Mouse (Mus musculus) thymus, postnatal 4 days (tissue): ENCODE results near the gene Negr1.

Experiments used
- DNase-seq: peaks from one replicate; pipeline ENCODE4 v3.0.0; 2021

Negr1 gene

DNA sequence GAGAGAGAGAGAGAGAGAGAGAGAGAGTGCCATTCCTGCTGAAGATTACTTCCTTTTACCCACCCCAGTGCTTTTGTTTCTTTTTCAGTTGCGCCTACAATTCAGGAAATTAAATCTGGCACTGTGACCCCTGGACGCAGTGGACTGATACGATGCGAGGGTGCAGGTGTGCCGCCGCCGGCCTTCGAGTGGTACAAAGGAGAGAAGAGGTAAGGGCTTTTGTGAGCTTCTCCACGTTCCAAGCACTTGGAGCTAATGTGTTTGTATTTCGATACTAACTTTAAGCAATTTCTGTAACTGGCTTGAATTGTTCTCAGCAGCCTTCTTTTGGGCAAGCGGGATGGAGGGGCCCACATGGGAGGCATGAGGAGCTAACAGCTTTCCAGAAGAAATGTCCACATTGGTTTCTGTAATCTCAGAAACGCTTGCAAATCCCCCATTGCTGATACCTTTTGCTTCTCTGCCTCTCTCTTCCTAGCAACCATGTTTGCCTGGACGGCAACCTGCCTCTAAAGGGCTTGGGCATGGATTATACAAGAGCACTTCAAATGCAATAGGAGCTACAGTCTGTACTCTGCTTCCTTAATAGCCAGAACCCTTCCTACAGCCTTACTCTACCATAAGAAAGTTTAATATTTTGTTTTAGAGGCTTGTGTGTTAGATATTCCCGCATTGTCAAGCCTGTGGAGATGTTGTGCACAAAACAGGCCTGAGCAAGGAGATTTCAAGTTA is 584.7 kb downstream of the Negr1 start:
- no peak for DNase-seq

DNA sequence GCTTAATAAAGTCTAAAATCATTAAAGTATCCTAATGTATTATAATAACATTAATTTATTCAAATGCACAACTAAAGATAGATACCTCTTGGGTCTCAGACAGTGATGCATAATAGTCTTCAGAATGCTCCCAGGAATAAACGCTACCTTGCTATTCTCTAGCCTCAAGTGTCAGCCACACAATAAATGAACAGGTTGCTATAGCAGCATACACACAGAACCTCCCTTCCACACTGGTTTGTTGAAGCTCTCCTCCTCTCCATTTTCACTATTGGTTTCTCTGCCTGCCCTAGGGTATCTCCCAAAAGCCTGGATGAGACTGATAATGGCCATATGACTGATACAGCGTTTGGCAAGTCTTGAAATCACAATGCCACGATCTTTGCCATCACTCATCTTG is 593.3 kb downstream of the Negr1 start:
- DNase-seq, result no peak

DNA sequence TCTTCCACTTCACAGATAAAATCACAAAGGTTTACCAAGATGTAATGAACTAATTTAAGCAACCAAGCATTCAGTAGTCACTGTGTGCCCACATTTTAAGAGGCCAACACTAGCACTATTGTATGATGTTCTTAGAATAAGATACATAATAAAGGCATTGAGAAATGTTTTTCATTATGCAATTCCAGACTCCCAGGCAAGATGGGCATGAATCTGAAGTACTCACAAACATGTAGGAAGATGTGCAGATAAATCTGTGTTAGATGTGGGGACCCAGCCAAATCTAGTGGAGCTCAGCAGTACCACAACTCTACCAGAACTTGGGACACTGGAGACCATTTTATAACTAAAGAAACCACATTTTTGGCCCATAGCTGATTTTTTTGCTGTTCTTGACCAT is 593.9 kb downstream of the Negr1 start:
- DNase-seq, result no peak

DNA sequence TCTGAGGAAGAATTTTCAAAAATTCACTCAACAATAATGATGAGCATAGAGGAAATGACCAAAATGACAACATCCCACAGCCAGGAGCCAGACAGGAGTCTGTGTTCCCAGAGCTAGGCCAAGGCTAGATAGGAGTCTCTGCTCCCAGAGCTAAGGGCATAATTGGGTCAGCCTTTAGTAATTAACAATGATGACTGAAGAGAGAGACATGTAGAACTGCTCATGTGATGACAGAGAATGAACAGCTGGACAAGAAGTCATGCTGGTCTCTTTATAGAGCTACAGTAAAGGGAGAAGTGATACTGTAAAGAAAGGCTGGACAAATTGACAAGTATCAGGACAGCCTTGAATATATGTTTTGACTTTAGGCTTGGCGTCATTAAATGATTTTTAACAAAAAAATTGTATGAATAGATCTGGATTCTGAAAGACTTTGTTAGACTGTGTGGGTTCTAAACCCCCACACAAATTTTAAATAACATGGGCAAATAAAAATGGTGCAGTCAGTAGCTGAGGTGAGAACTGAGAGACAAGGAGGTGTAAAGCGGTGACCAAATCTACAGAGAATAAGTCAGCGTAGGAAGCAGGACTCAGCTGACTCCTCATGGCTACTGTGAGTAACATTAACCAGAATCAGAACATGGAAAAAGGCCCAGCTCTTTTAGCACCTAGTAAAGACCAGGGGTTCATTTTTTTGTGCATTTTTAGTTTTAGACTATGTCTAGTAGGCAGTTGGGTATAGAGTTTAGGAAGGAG is 603.4 kb downstream of the Negr1 start:
- no peak for DNase-seq

DNA sequence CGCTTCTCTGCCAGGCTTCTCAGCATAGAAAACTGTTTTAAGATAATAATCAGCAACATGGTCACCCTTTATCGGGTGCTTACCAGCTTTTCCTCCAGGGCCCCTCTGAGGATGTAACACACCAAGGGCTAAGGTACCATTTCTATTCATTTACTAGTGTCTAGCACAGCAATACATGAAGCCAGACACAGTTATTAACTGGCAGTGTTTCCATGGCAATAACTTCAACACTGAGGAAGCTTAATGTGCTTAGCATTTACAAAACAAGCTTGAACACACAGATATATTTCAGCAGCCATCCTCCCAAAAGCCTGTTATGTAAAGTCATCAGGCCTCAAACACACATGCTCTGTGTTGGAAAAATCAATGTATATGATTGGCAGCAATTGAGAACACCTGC is 620.4 kb downstream of the Negr1 start:
- DNase-seq, result no peak

DNA sequence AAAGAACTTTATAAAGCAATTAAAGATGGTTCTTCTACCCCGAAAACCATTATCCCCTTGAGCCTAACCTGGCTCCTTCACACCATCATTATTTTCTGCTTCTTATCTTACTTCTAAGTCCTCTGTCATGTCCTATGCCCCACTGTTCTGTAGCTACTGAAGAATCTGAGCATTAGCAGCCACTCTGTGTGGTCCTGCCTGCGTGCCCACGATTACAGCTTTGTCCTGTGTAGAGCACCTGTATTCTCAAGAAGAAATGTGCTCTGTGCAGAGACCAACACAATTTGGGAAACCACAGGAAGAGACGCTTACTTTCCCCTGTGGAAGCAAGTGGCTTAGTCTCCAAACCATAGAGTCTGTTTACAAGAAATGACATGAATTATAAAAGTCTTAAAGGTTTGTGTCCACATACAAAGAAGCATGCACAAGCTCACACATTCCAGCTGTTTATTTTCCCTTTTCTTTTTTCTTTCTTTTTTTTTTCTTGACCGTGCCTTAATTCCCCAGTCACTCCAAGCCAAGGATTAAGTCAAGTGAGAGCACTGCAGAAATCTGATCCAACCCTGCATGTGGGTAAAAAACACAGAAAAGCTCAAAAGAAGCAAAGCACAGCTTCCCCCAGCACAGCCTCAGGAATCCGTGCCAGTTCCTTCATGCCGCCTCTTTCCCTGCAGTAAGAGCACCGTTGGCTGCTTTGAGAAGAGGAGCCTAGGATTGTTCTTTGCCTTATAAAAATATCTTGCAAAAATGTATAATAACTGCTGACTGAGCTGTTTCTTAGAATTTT is 627.5 kb downstream of the Negr1 start:
- no peak for DNase-seq

DNA sequence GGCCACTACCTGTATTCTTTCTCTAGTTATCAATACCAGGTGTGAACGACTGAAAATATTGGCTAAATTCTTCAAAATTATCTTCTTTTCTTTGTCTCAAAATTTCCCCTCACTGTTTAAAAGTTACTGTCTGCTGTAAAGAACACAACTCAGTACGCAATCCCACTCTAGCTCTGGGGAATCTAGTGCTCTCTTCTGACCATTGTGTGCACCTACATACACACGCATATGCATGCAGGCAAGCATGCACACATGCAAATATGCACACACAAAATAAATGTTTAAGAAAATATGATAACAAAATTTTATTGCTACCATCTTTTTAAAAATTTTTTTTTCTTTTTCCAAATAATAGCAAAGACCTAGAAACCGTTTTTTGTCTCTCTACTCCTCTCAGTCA is 628.2 kb downstream of the Negr1 start:
- DNase-seq, result no peak

DNA sequence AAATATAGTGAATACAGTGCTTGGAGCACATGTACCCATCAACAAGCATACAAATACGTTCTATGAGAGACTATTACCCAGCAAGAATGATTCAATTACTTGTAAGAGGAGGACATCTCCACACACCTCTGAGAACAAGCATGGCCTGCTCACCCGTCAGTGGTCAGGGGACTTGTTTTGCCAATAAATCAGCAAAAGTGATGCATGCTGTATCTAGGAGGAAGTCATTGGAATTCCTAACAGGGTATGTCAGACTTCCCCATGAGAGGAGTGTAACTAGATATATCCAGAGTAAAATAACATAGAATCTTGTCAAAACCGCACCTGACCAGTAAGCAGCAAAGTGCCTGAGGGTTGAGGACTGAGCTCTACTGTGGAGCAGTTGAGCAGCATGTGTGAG is 629.0 kb downstream of the Negr1 start:
- DNase-seq, result no peak

DNA sequence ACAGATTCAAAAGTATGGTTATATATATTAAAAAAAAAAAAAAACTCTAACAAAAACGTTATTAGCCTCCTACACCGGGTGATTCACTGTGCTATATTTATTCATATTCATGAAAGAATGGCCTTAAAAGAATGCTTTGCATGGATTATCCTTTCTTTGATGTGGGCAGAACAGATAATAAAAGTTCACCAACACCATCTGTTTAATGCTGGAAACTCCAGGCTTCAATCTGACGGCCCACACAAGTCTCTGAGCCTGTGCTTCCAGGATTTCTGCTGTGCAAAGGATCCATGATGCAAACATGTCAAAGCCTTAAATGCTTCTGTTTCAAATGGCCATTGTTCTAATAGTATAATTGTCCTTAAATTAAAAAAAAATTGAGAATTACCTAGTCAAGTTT is 630.4 kb downstream of the Negr1 start:
- no peak for DNase-seq

DNA sequence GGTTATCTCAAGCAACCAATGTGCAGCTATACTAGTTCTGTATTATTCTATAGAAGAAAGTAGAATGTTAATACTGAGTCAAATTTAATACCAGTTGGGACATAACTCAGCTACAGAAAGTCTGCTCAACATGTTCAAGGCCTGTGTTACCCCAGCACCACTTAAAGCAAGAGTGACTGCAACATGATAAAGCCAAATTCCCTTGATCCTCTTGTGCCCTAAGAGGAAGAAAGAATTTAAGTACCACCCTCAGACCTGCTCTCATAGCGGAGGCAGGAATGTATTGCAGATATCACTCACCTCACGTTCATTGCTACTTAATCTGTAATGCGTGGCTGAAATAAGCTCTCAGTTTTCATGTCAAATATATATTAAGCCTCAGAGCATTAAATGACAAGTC is 631.5 kb downstream of the Negr1 start:
- DNase-seq, result no peak

DNA sequence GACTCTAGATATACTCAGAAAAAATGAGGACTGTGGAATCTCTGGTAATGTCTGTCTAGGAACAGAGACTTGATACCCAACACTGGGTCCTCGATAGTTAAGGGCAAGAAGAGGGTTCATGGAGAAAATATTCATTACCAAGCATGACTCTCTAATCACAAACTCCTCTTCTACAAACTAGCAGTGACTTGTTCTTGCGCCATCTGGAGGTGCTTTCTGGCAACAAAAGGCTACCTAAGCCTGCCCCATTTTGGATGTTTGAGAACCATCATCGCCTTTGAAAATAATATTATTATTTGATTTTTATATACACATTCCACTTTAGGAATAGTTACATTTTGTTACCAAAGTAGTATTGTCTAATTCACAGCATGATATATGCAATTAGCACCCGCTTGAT is 637.1 kb downstream of the Negr1 start:
- no peak for DNase-seq

DNA sequence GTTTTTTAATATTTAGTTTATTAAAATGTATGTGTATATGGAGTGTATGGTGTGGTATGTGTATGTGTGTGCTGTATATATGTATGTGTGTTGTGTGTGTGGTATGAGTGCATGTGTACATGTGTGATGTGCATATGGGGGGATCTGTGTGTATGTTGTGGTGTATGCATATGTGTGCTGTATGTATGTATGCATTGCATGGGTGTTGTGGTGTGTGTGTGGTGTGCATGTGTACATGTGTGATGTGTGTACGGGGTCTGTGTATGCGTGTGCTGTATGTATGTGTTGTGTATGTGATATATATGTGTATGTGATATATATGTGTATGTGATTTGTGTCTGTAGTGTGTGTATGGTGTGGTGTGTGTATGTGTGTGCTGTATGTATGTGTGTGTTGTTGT is 640.1 kb downstream of the Negr1 start:
- DNase-seq, result no peak

DNA sequence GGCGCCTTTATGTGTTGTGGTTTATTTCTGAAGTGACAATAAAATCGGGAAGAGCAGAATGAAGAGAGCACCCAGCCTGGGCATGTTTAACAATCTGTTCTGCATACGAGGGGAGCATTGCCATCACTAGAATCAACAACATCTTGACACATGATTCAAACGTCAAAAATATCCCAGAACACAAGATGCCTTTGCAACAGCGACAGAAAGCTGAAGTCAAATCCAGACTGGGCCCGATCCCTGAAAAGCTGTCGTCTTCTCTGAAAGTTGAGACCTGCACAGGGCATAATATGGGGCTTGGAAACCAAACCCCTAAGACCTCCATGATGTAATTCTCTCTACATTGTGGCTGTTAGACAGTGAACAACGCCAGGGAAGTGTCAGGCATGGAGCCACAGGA is 642.0 kb downstream of the Negr1 start:
- no peak for DNase-seq

DNA sequence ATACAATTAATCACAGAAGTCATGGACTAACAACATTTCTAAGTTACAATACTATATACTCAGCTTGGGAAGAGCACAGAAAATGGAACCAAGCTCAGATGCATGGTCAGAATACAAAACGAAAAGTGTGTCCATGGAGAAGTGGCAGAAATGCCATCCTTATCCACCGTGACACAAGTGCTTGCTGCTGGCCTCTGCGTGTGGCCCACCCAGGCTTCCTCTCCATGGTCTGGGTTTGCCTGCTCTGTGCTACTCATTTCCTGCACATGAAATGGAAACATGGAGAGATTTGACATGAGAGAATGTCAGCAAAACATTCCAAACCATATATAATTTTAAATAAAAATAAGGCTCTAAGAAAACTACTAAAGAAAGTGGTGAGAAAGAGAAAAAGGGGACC is 645.2 kb downstream of the Negr1 start:
- DNase-seq, result no peak

DNA sequence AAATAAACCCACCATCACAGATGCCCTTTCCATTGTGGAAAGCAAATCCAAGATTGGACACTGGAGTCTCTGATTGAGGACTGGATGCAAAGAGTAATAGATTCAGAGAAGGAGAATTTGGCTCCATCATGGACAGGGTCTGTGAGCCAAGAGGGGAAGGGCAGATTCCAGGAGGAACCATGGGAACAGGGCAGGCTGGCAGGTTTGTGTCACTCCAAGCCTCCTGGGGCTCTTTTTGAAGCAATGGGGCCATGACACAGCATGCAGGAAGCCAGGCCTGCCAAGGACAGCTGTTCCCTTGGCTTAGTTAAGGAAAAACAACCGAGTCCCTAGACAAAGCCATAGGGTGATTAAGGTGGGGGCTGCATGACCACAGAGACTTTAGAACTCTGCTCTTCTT is 647.4 kb downstream of the Negr1 start:
- no peak for DNase-seq

DNA sequence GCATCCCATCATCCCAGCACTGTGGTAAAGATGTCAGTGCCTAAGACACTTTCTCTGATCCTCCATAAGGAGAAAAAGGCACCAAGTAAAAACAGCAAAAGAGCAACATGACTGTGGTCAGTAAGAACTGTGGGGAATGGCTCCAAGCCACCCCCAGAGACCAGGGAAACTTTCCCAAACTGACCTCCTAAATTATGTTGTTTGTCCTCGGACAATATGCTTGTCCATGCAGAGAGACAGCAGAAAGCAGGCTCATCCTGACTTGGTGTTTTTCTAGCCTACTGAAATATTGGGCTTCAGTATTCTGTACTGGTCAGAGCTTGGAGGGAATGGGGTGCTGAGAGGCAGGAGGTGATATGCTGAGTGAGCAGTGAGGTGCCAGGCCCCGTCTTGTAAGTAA is 647.8 kb downstream of the Negr1 start:
- DNase-seq, result no peak

DNA sequence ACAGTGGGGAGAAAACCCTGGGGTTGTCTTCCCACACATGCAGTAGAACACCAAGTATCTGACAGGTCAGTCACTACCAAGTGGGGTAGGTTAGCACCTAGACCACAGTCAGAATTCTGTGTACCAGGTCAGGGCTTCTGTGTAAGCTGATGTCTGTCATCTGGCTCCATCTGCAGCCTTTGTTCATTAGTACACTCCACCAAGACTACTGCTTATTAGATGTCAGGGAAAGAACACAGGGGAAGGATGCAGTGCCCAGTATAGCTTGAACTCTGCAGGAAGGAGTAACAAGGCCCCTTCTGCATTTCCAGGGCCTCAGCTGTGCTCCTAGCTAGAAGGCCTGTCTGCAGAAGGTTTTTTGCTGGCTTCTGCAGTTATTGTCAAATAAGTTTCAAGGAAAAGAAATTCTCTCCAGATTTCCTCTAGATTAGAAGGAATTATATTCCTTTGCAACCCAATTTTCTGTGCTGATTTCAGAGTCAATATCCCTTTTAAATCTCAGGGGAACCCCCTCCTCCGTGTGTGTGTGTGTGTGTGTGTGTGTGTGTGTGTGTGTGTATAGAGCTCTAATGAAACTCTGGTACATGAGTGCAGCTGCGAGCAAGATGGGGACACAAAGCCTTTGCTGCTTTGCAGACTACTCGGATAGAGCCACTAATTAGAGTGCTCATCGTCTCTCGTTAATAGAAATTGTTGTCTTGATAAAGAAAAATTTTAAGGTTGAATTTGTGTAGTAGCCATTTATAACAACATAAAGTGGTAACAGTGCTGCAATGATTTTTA is 654.5 kb downstream of the Negr1 start:
- no peak for DNase-seq

DNA sequence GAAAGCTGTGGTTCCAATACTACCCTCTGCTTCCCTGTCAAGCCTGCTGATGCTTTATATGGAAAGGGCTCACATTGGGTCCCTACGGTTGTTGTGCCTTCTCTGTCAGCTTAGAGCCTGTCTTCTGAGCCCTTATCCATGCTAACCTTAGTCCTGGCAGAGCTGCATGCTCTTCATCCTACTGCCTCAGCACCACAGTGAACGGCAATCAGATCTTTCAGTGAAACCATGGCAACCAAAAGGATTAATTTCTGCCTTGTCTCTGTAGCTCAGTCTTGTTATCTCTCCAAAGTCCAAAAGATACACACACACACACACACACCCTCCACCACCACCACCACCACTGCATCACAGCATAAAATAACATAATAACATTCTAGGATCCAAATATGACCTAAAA is 656.2 kb downstream of the Negr1 start:
- DNase-seq, result no peak

DNA sequence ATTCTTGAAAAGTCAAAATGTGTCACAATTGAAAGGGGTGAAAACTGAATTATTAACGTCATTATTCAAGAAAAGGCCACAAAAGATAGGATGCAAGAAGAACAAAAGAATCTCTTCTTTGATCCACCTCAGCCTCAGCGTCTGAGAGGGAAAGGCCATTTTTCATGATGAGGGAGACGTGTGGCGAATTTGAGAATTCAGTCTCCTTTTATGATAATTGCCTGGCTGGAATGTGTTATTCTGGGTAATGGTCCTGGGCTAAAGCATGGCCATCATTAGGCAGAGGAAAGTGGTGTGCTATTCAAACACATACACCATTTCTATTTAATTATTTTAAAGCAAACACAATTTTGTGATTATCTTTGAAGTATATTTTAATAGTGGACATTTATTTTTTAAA is 663.3 kb downstream of the Negr1 start:
- no peak for DNase-seq

DNA sequence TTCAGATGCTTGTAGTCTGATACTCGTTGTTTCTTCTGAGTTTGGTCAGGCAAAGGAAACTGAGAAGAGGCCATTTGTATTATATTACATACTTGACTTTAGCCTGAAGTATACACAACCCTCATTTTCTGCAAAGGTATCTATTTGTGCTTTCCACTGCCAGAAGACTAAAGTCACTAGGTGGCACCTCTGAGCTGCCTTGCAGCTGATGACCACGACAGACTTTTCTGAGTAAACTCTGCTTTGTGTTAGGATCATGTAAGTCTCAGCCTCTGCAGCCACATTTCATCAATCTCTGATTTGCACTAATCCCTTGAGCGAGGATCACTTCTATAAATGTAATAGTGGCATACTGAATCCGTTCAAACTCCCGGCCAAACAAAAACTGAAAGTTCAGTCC is 671.1 kb downstream of the Negr1 start:
- DNase-seq, result no peak

DNA sequence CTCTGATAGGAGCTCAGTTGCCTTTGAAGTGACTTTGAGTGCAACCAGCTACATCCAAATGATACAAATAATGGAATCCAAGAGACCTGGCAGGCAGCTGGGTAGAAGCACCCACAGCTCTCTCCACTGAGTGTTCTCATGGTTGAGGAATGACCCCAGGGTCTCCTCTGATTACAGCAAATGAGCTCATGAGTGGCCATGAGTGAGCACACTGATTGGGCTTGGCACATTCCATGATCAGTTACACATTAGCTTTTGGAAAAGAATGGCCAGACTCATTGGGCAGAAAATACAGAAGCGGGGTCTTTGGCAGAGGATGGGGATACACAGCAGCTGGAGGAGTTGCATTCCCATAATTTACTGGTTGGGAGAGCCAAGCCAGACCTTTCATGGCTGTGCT is 678.6 kb downstream of the Negr1 start:
- no peak for DNase-seq

DNA sequence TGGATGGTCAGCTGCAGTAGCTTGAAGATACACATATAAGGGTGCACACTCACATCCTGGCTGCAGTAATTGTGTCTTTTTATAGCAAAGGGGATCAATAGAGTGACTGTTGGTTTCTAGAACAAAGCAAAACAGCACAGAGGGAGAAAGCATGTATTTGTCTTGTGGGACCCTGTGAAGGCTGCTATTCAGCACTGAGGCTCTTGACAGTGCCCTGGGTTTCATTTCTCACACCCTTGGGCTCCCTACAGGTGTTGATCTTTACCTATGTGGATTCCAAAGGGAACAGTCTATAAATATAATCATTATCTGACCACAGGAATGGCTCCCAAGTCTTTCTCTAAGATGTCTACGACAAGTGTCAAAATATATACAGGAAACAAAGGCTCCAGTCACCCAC is 693.9 kb downstream of the Negr1 start:
- DNase-seq, result no peak

DNA sequence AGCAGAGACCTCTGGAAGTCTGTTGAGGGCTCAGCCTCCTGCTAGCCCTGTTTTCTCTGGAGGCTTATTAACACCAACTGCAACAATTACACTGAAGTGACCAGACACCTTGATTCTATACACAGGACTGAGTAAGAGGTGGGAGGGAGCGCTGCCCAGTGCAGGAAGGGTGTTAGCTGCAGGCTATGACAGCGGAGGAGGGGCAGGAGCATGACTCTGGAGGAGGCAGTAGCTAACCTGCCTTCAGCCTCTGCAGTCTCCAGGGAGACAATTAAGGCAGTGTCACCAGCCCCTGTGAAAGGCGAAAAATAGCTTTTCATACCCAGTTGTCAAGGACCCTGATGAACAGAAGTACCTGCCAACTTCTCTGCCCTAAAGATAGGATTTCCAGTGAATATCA is 694.3 kb downstream of the Negr1 start:
- DNase-seq, result no peak
